Mouse (Mus musculus) retina, embryonic 14.5 days (tissue): ENCODE data around the gene Clec12a.

Experiments used
- DNase-seq: peaks from one replicate; pipeline ENCODE4 v3.0.0-alpha.2; 2015; ENCODE audit warnings: low spot score

Clec12a gene

DNA sequence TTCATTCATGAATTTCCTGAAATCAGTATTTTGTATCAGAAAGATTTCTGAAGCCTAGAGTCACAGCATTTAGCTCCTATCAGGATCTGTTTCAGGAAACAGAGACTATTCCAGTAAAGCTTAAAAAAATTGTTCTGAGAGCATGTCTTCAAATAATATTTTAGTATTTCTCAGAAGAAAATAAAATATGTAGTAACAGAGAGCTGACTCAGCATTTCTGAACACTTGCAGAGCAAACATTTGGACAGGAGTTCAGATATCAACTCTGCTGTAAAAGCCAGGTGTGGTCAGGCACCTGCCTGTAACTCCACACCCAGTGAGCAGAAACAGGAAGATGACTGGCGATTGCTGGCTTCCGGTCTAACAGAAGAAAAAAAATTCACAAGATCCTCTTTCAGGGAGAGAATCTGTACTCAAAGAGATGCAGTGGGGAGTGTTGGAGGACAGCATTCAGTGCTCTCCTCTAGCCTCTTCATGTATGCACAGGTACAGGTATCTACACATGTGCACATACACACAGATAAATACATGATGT, 32.5 kb downstream of the Clec12a start:
- no peak for DNase-seq

DNA sequence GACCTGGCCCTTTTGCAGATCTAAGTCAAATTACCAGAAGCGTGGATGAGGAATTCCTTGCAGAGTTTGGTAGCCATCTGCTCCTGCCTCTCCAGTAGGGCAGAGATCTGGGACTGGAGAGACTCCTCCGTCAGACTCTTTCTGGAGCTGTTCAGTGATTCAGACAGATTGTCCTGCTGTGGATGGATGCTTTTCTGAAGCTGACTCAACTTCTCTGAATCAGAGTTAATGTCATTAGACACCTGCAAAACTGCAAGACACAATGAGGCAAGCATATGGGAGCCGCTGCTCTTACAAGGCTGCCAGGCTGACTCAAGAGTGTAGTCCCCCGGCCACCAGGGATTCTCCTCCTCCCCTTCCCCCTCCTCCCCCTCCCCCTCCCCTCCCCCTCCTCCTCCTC, 38.0 kb downstream of the Clec12a start:
- no peak for DNase-seq

DNA sequence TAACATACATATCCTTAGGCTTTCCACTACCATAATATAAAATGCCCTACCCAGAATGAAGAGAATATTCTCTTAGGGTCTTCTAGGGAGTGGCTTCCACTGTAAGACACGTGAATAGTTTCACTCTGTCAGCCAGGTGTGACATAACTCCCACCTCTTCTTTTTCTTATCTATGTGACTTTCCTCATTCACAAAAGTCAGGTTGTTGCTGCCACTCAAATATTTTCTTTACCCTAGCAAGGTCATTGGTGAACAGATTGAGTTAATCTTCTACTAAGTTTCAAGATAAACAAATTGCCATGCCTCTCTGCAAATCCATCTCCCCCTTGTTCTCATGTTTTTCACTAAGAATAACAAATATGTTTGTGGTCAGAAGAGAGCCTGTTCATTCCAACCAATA, 39.2 kb downstream of the Clec12a start:
- no peak for DNase-seq

DNA sequence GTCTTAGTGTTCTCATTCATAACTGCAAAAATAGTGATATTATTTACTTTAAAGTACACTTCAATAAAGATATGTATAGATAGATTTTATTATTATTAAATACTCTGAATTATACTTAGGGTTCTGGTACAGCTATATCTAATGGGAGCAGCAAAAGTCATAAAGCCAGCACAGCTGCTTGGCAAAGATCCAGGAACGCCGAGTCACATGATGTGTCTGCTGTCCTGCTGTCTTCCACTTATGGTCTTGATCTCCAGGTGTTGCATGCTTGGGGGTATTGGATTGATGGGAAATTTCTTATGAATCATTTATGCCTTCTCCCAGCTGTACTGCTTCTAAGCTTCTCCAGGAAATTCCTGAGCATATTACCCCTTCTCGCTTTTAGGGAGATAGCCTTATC, 41.0 kb downstream of the Clec12a start:
- no peak for DNase-seq

DNA sequence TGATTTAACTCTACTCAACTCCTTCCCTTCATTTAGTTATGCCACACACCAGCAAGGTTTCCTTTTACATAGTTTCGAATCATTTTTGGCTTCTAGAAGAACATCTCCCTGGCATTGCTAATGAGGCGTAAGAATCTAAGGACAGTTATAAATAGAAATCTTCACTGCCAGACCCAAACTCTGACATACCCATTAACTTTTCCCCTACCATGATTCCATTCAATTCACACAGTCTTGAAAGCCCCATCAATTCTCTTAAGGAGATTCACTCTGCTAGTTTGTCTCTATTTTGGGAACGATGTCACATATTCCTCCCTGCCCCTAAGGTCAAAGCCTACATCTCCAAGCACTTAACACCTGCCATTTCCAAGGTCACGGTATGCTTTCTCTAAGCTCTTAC, 42.5 kb downstream of the Clec12a start:
- no peak for DNase-seq

DNA sequence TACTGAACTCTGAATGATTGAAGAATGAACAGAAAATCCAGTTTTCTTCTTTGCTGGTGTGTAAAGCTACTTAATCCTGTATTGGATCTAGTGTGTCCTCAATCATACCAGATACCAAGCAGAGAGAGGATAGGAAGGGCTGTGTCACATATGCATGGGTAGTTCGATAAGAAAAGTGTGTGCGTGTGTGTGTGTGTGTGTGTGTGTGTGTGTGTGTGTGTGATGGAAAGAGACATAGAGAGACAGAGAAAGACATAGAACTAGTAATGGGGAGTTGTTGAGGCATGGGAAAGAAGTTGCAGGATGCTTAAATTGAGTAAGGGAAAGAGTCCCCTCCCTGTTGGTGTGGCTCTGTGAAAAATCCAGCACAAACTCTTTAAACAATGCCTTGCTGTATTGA, 43.3 kb downstream of the Clec12a start, which contains the start of gene Clec12b:
TSS of gene Clec12b (minus strand) at position 101 of the 400 bp plus-strand sequence.
- no peak for DNase-seq

DNA sequence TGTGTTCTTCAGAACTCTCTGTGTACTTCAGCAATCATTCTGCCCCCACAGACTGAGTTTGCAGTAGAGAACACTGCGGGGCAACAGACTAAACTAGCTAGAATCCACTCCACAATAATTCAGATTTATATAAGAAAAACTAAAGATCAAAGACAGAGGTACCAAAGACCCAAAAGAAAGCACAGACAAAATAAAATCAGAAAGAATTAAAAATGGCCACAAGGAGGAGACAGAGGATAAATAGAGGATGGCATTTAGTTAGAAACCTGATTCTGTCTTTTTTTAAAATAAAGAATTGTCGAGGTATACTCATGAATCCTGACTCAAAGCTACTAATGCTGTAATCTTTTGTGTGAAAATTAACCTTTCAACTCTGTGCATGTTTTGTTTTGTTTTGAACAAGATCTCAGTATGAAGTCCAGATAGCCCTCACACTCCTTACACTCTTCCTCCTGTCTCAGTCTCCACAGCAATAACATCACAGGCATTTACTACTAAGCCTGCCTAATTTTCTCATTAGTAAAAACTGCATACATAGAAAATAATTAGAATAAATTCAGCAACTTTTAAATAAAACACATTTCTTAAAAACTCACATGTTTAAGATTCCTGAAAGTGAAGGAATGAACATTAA, 50.7 kb downstream of the Clec12a start:
- peak; percentile 47 for DNase-seq

DNA sequence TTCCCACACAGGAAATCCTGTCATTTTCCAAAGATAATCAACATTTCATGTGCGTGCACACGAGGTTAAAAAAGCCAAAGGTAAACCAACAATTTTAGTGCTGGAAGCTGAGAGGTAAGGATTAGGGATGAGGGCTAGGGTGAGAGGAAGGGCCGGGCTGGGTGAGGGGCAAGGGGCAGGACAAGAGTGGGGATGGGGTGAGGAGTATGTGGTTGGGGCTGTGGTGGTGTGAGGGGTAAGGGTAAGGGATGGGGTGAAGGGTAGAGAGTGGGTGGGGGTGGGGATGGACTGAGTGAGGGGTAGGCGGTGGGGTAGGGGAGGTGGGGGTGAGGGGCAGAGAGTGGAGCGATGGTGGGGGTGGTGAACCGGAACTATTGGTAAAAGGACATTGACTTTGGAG, 51.2 kb downstream of the Clec12a start:
- DNase-seq = no peak

DNA sequence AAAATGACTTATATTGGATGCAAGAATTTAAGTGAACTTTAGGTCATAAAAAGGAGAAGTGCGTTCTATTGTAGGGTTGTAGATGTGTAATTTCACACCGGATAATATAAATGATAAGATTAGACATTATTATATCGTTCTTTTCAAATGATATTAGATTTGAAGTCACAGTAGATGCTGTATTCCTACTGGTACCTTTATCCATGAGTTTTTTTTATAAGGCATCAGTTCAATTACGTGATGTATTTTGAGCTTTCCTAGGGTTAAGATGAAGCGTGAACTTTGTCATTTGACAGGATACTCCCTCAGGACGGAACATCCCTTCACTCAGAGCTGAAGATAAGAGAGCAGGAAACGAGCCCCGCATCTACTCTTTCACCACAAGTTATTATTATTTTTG, 54.5 kb downstream of the Clec12a start, which contains the start of gene Clec1b:
TSS of gene Clec1b (plus strand) at position 301 of the 400 bp plus-strand sequence.
- DNase-seq = no peak

DNA sequence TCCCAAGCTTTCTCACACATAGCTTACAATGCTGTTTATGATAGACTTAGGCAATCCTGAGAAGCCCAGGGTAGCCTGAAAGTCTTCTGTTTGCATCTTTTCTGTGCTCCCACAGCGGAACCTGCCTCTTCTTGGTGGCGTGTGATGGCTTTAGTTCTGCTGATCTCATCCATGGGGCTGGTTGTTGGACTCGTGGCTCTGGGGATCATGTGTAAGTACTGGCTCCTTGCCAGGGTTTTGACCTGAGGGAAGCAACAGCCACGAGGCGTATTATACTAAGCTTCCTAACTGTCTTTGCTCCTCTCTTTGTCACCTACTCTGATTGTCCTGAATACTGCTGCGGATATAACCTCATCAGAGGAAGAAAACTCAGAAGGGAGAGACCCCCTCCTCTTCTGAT, 57.5 kb downstream of the Clec12a start:
- DNase-seq = no peak

DNA sequence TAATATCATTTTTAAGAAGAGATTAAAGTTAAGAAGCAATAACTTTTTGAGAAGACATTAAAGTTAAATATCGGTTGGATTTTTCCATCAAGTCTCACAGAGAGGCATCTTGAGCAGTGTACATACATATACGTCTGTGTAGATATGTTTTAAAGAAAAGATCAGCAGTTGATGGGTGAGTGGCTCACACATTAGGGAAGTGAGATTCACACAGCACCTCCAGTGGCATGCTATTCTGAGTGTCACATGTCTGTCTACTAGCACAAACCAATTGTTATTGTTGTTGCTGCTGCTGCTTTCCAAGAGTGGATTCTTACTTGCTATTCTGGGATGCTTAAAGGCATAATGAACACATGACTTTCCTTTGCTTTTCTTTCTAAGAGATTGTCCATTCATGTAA, 59.9 kb downstream of the Clec12a start:
- DNase-seq = no peak

DNA sequence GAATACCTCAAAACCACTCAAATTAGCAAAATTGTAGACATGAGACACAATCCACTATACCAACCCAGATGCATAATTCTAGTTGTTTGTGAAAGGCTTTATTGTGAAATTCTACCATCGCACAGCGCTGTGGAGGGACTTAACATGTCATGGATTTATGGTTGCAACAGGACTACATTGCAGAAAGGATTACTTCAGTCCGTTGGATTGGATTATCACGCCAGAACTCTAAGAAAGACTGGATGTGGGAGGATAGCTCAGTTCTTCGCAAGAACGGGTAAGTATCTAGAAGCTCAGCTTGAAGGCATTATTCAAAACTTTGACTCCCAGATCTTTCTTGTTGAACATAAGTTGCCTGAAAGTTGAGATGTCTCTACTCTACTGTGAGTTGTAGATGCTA, 60.9 kb downstream of the Clec12a start:
- DNase-seq = no peak

DNA sequence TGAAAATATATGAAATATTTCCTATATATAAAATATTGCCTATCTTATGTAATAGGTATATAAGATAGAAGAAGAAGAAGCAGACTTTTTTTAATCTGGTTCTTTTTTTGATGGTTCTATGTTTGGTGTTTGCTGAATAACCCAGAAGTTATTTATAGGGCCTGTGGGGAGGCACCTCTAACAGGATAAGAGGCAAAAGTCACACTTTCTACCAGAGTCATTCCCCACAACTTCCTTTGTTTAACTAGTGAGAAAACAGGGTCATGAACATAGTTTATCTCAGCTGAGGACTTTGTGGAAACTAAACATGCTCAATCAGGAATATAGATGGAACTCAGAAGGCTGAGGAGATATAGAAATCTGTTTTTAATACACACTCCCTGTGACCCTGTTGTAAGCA, 63.5 kb downstream of the Clec12a start:
- DNase-seq = no peak

DNA sequence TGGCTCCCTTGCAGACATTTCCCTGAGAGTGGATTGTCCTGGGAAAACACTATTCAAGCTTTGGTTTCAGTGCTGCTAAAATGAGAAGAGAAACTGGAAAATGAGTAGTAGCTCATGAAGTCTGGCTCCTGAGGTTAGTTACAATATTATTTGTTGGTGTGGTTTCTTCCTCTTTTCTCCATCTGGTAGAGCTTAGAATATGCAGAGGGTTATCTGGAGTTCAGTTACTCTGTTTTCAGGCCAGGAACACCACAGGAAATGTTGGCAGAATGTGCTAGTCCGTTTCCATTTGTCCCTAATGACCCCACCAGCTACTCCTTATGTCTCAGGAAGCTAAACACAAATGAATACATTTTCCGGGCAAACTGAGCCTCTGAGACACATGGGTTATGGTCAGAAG, 64.8 kb downstream of the Clec12a start:
- DNase-seq = no peak

DNA sequence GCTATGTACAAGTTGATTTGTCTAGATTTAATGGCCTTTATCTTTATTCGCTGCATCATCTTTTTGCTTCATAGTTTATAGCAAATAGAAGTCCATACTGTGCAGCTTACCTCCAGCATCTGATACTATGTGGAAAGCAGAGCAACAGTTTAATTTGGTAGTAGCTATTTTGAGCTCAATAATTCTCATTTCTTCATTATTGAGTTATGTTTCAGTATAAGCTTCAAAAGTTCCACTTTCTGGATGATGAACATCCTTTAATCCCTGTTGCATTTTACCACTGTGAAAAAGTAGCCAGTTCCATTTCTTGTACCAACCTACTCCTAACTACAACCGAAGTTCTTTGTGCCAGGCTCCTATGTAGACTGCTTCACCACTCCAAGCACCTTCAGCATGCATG, 66.1 kb downstream of the Clec12a start, which contains the start of gene Clec9a:
TSS of gene Clec9a (plus strand) at position 301 of the 400 bp plus-strand sequence.
- DNase-seq = no peak

DNA sequence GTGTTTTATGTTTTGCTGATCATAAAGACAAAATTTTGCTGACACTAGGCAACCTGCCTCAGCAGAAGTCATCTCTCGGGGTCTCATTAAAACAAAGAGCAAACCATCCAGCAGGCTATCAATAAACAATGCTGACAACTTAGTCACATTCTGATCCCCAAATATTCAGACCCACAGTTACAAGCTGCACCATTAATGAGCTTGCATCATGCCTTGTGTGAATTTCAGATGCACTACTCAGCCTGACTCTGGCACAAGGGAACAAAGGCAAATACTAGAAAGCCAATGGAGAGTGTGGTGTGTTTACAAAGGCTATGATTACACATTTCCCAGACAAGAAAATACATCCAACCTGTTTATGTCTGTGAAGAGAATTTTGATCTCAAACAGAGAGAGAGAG, 71.7 kb downstream of the Clec12a start:
- no peak for DNase-seq
